Mouse (Mus musculus) hematopoietic stem cell, adult 5-6 weeks (primary cell): Measurements from ENCODE around the gene Vmn2r57. TPM values are rescaled to one million over a fixed set of nuclear protein-coding genes. Genes with fewer than 3 reads are reported as not detected.
"Not testable (repeated sequence)": the region's sequence is repeated elsewhere in the genome, so short reads cannot be mapped to it uniquely, and the experiment has no call there.

ENCODE experiments used
- ATAC-seq, 2 experiments: fragments of 125-278 bp in 1 of 2; replicated peaks in 1 of 2; 2 replicates each; pipeline ENCODE4 v1.8.0; 2016 to 2017; ENCODE audit warnings: inconsistent platforms in 2 of 2, mild to moderate bottlenecking in 2 of 2, moderate number of reproducible peaks in 2 of 2, low read depth in 1 of 2, moderate TSS enrichment in 1 of 2; ENCODE audit not compliant: low FRiP score in 2 of 2, poor library complexity in 2 of 2, severe bottlenecking in 2 of 2, insufficient read depth in 1 of 2, low TSS enrichment in 1 of 2
- total RNA-seq: library from RNA; stranded (forward); fragments of 172-1452, 232-1000 nt; gene quantifications from 2 replicates; pipeline ENCODE4 v1.2.3, GENCODE M21; 2017

Vmn2r57 gene
- total RNA-seq: 0.10 TPM in 1 of 2 replicates, not detected in the other

GRCm38 (mm10) chr7:41448596-41448995 lies at the start of gene Vmn2r57:
Gene Vmn2r57, minus strand, starts transcription at chr7:41448696.
- not testable (repeated sequence) for ATAC-seq

- ATAC-seq: no peak
Observed at GRCm38 (mm10) chr7:41497871-41498270, 49.4 kb upstream of the Vmn2r57 start.

- no peak; a peak in 1 of 4 replicates for ATAC-seq
Observed at GRCm38 (mm10) chr7:41451864-41452263, 3.4 kb upstream of the Vmn2r57 start.

- ATAC-seq: no peak
Observed at GRCm38 (mm10) chr7:41394130-41394529, 54.4 kb downstream of the Vmn2r57 start.

GRCm38 (mm10) chr7:41393048-41393971 lies 55.2 kb downstream of the Vmn2r57 start, which contains the start of gene AI987944:
Gene AI987944, minus strand, starts transcription at chr7:41393379.
- ATAC-seq: peak; percentile 97 to 98

Other genes starting within 250 kb of the Vmn2r57 start
- 35.4 and 45.7 TPM in 2 replicates for gene AI987944, start 55.3 kb downstream of the Vmn2r57 start, total RNA-seq
- 0.40 TPM in 1 of 2 replicates, not detected in the other for gene Gm20449, start 50.7 kb upstream of the Vmn2r57 start, total RNA-seq
- 15.7 and 19.9 TPM in 2 replicates for gene AW146154, start 51.2 kb upstream of the Vmn2r57 start, total RNA-seq
- not detected in 2 replicates for gene Gm6871, start 125.0 kb upstream of the Vmn2r57 start, total RNA-seq
- gene 2610021A01Rik, start 150.5 kb upstream of the Vmn2r57 start, total RNA-seq: 29.5 and 32.8 TPM in 2 replicates
- 16.4 and 16.6 TPM in 2 replicates for gene Zfp788, start 184.5 kb upstream of the Vmn2r57 start, total RNA-seq